Mouse (Mus musculus) forebrain, embryonic 11.5 days (tissue): ENCODE measurements around the gene Cth. TPM values are rescaled to one million over a fixed set of nuclear protein-coding genes. Genes with fewer than 3 reads are reported as not detected.
A peak's percentile ranks its signal among the peaks of the same experiment; 100 is the strongest.

Source experiments
- ATAC-seq: fragments of 200-750 bp; cut with Nextera tagmentation; replicated peaks from 2 replicates; pipeline ENCODE4 v1.8.0; 2017; ENCODE audit warnings: moderate TSS enrichment; ENCODE audit not compliant: low FRiP score
- DNase-seq: peaks from one replicate; pipeline ENCODE4 v3.0.0-alpha.2; 2017; ENCODE audit warnings: low spot score
- H3K27ac ChIP-seq: fragments of 300-500 bp; sonication (generic); 2 replicates; pipeline ENCODE4 v1.5.1; 2014; ENCODE audit warnings: low read depth, low read length
- H3K27me3 ChIP-seq: fragments of 300-500 bp; sonication (generic); 2 replicates; pipeline ENCODE4 v1.6.1; 2014; ENCODE audit warnings: mild to moderate bottlenecking, low read length, mixed read lengths; ENCODE audit not compliant: control insufficient read depth, insufficient read depth
- H3K36me3 ChIP-seq: fragments of 300-500 bp; sonication (generic); 2 replicates; pipeline ENCODE4 v1.6.1; 2014; ENCODE audit warnings: mild to moderate bottlenecking, low read length, moderate library complexity, mixed read lengths; ENCODE audit not compliant: control insufficient read depth, insufficient read depth
- H3K4me1 ChIP-seq: fragments of 300-500 bp; sonication (generic); replicated peaks from 2 replicates; pipeline ENCODE4 v1.6.1; 2014; ENCODE audit warnings: low read length, mixed read lengths; ENCODE audit not compliant: control insufficient read depth, insufficient read depth
- H3K4me2 ChIP-seq: fragments of 300-500 bp; sonication (generic); 2 replicates; pipeline ENCODE4 v1.6.1; 2014; ENCODE audit warnings: low read depth, mild to moderate bottlenecking, low read length, moderate library complexity, mixed read lengths; ENCODE audit not compliant: severe bottlenecking
- H3K4me3 ChIP-seq: fragments of 300-500 bp; sonication (generic); 2 replicates; pipeline ENCODE4 v1.5.1; 2014; ENCODE audit warnings: low read depth, low read length
- H3K9ac ChIP-seq: fragments of 300-500 bp; sonication (generic); 2 replicates; pipeline ENCODE4 v1.6.1; 2014; ENCODE audit warnings: low read length
- H3K9me3 ChIP-seq: fragments of 300-500 bp; sonication (generic); 2 replicates; pipeline ENCODE4 v1.6.1; 2016; ENCODE audit warnings: low read length, mixed read lengths; ENCODE audit not compliant: control insufficient read depth
- WGBS: fragments of 180-500 bp; shearing (Covaris S2); extraction: QIAGEN DNeasy Blood & Tissue Kit; methylation state at CpG from one replicate; pipeline ENCODE4 v1.1.7; 2014; 5-methylcytosine and 5-hydroxymethylcytosine counted together
- polyA plus RNA-seq: library from polyadenylated mRNA; unstranded; fragments of >200 nt; fragmentation: Nextera tagmentation; extraction: Ambion mirVana; gene quantifications from 2 replicates; pipeline ENCODE4 v1.2.1, GENCODE M21; 2014

Gene Cth
- polyA plus RNA-seq, 1 experiment from 2014 or later, result 15.1 TPM

DNA sequence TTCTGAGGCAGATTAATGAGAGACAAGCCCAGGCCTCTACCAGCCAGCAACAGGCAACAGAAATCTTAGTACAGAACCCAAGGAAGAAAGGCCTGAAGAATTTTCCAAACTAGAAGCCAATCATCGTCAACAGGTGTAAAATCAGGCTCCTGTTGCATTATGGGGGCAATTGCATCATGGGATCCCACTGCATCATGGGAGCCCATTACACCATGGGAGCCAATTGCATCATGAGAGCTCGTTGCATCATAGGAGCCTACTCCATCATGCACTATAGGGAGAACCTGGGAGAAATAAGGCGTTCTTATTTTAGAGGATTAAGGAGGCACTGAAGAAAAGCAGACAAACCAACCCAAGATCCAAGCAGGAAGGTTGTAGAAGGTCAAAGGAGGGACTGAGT lies 27.2 kb downstream of the Cth start:
- Histone ChIP-seq H3K4me3 (no peak overlapping the region), H3K9ac (no peak overlapping the region), H3K36me3 (no peaks in the 10 kb centered on the region), H3K27ac (no peak overlapping the region), H3K4me2 (no peak overlapping the region), H3K27me3 (no peaks in the 10 kb centered on the region), H3K4me1 (no peaks in the 10 kb centered on the region), H3K9me3 (no peaks in the 10 kb centered on the region)
- 83% methylated on average over 3 of the region's 3 CpGs for WGBS
- DNase-seq, result no peak
- ATAC-seq, result no peak

DNA sequence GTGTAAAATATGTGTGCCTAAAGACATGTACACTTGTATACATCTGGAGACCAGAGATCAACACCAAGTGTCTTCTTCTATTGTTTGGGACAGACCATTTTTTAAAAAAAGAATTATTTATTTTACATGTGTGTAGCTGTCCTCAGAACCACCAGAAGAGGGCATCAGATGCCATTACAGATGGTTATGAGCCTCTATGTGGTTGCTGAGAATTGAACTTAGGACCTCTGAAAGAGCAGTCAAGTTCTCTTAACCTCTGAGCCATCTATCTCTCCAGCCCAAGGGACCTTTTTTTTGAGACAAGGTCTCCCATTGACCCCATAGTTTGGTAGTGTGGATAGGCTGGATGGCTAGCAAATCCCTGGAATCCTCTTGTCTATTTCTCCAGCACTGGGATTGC lies 33.1 kb downstream of the Cth start:
- DNase-seq (no peak), ATAC-seq (no peak)
- H3K4me3 ChIP-seq, result no peak overlapping the region
- no peaks in the 10 kb centered on the region for H3K9me3 ChIP-seq
- no peak overlapping the region for H3K4me2 ChIP-seq
- H3K9ac ChIP-seq, result no peak overlapping the region
- no peak overlapping the region for H3K27ac ChIP-seq
- no peaks in the 10 kb centered on the region for H3K4me1 ChIP-seq
- H3K27me3 ChIP-seq, result no peaks in the 10 kb centered on the region
- no peaks in the 10 kb centered on the region for H3K36me3 ChIP-seq

DNA sequence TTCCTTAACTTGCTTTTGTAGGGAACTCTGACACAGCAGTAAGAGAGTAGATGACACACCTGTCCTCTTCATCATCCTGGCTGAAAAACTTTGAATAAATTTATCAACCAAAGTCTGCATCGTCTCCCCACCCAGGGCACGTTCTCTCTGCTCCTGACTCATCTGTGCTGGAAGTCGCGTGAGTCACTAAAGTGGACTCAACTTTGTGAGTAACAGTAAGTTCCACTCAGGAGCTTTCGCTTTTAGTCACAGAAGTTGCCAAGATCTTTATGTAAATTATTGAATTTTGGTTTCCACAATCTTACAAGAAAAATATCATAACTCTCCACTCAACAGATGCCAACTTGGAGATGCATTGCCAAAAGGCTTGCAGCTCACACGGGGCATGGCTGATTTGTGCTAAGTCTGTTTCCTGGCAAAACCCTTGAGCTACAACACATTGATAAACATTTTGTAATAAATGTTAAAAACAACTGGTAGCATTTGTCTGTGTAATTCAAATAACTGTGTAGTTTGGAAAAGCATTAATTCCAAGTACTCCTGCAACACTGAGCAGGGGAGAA lies 40.7 kb downstream of the Cth start:
- DNase-seq, result no peak
- WGBS, result 93% methylated on average over 6 of the region's 6 CpGs

DNA sequence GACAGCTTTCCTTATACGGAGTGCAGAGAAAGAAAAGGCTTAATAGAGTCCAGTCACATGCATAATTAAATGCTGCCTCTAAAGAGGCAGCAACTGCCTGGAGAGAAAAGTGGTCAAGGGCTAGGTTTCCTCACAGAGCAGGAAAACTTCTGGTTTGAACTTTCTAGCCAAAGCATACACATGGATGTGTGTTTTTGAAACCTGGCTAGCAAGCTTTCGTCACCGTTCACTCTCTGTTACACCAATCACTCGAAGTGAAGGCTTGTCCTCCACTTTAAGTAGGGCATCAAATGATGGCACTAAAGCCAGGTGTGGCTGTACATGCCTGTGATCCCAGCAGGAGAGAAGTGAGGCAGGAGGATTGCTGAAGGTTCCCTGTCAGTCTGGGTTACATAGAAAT lies 41.8 kb downstream of the Cth start:
- Histone ChIP-seq H3K9me3 (no peaks in the 10 kb centered on the region), H3K4me2 (no peak overlapping the region), H3K36me3 (no peaks in the 10 kb centered on the region), H3K4me3 (no peak overlapping the region), H3K4me1 (no peaks in the 10 kb centered on the region), H3K27me3 (no peaks in the 10 kb centered on the region), H3K27ac (no peak overlapping the region), H3K9ac (no peak overlapping the region)
- 82% methylated on average over 4 of the region's 4 CpGs for WGBS
- DNase-seq (no peak), ATAC-seq (no peak)

More for the DNA sequence above, 40.7 kb downstream of the Cth start:
- Histone ChIP-seq H3K27ac (no peak overlapping the region), H3K4me1 (no peaks in the 10 kb centered on the region), H3K4me2 (no peak overlapping the region), H3K9me3 (no peaks in the 10 kb centered on the region), H3K36me3 (no peaks in the 10 kb centered on the region), H3K9ac (no peak overlapping the region), H3K4me3 (no peak overlapping the region), H3K27me3 (no peaks in the 10 kb centered on the region)
- ATAC-seq, result no peak

DNA sequence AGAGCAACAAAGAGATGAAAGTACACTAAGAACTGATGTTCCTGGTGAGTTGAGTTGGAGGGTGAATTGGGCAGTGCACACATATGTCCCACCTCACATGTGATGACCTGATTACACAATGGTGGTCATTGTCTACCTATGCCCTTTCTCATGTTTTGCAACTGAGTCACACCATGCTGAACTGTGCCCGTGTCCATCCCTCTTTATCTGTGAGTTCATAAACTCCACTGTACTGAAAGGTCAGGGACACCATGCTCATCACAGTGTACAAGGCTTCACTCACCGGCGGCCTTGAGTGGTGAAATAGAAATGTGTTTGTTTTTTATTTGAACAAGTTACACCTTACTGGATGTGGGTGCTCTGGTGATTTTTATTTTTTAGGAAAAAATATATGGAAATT lies 42.9 kb downstream of the Cth start:
- H3K27ac ChIP-seq, result no peak overlapping the region
- 94% methylated on average over 3 of the region's 3 CpGs for WGBS

DNA sequence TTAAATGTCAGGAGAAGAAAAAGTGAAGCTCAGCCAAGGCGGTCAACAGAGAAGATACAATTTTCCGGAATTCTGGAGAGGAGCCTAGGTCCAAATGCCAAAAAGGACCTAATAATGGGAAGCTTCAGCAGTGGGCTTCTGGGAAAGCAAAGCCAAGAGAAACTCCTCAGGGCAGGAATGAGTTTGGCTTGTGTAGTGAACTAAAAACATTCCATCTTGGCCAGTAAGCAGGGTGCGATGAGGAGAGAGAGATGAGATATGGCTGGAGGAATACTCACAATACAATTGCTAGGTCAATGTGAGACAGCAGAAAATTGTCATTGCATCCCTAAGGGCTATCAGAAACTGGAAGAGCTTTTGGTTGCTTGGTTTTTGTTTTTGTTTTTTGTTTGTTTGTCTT lies 43.9 kb downstream of the Cth start:
- H3K9ac ChIP-seq, result no peak overlapping the region
- no peaks in the 10 kb centered on the region for H3K4me1 ChIP-seq
- no peaks in the 10 kb centered on the region for H3K27me3 ChIP-seq
- no peaks in the 10 kb centered on the region for H3K36me3 ChIP-seq
- 93% methylated on average over 3 of the region's 3 CpGs for WGBS
- H3K4me3 ChIP-seq, result no peak overlapping the region
- no peak overlapping the region for H3K27ac ChIP-seq
- DNase-seq, result no peak
- no peaks in the 10 kb centered on the region for H3K9me3 ChIP-seq
- ATAC-seq, result no peak
- no peak overlapping the region for H3K4me2 ChIP-seq

More for the DNA sequence above, 42.9 kb downstream of the Cth start:
- no peaks in the 10 kb centered on the region for H3K4me1 ChIP-seq
- H3K36me3 ChIP-seq, result no peaks in the 10 kb centered on the region
- ATAC-seq (0 out of 2 replicates have a peak, but pooled peaks have one; percentile 17), DNase-seq (no peak)
- H3K27me3 ChIP-seq, result no peaks in the 10 kb centered on the region
- no peak overlapping the region for H3K9ac ChIP-seq
- H3K9me3 ChIP-seq, result no peaks in the 10 kb centered on the region
- no peak overlapping the region for H3K4me2 ChIP-seq
- H3K4me3 ChIP-seq, result no peak overlapping the region

DNA sequence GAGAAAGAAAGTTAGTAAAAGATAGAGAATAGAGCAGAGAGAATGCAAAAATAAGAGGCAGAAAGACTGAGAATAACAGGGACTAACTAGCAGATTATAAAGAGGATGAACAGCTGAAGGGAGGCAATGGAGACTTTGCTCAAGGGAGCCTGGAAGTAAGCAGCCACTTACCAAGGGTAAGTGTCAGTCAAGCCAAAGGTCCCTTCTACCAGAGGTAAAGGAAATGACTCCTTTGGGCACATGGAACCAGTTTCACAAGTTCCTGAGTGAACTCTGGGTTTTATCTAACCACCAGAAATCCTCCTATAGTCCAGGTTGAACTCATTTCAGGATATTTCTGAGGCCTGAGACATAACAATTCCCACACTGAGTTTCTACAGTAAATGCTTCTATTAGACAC lies 47.0 kb downstream of the Cth start:
- no peak for DNase-seq
- Histone ChIP-seq H3K4me1 (no peaks in the 10 kb centered on the region), H3K27me3 (no peaks in the 10 kb centered on the region), H3K4me2 (no peak overlapping the region), H3K36me3 (no peaks in the 10 kb centered on the region), H3K9me3 (no peaks in the 10 kb centered on the region), H3K9ac (no peak overlapping the region), H3K27ac (no peak overlapping the region), H3K4me3 (no peak overlapping the region)
- ATAC-seq, result no peak

DNA sequence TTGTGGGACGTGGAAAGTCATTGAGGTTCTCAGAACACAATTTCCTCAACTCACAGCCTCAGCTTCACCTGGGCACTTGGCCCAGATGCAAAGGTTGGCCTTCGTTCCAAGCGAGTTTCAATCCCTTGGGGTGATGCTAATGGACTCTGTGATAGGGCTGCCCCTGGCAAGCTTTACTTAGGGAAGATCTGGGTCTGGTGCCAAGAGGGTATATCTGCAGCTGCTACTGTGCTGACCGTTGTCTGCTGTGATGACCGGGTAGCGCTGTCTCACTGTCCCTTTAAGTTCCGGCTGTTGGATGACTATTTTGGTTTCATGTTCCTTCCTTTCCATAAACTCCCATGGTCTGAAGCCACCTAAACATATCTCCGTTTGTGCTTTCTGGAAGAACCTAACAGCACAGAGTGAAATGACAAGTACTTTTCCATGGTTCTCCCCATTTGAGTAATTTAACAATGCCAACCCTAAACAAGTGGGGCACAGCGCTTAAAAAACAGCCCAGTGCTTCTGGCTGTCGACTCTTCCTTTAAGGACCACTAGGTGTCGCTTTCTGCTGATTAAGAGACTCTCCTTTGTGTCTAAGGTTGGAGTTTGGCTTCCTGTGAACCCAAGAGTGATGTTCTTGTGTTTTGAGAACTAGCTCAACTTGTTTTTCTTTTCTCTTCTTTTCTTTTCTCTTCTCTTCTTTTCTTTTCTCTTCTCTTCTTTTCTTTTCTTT lies 48.3 kb downstream of the Cth start:
- Histone ChIP-seq H3K27ac (no peak overlapping the region), H3K4me1 (no peaks in the 10 kb centered on the region), H3K27me3 (no peaks in the 10 kb centered on the region), H3K4me2 (no peak overlapping the region), H3K4me3 (no peak overlapping the region), H3K36me3 (no peaks in the 10 kb centered on the region), H3K9ac (no peak overlapping the region), H3K9me3 (no peaks in the 10 kb centered on the region)
- peak; percentile 55 for DNase-seq
- WGBS, result 55% methylated on average over 11 of the region's 11 CpGs
- ATAC-seq, result peak; percentile 87

DNA sequence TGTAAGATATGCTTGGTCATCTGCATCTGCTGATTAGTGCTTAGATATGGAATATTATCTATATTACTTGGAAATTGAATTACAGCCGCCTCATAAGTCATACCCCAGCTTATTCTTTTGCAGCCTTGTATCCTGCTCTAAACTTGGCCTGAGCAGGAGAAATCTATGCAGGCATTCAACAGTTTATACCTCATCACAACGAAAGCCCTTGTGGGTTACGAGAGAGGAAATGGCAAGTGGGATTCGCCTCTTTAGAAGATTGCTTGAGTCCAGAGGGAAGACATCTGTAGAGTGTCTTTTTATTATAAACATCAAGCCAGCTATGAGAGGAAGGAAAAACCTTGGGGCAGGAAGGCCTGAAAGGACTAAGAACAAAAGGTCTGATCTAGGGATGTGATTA lies 52.0 kb downstream of the Cth start:
- H3K36me3 ChIP-seq, result no peaks in the 10 kb centered on the region
- H3K27me3 ChIP-seq, result no peaks in the 10 kb centered on the region
- H3K4me2 ChIP-seq, result no peak overlapping the region
- ATAC-seq, result no peak
- H3K9me3 ChIP-seq, result no peaks in the 10 kb centered on the region
- no peak overlapping the region for H3K27ac ChIP-seq
- H3K9ac ChIP-seq, result no peak overlapping the region
- no peak overlapping the region for H3K4me3 ChIP-seq
- 81% methylated on average over 4 of the region's 4 CpGs for WGBS
- no peak for DNase-seq
- no peaks in the 10 kb centered on the region for H3K4me1 ChIP-seq
